Mouse (Mus musculus) forebrain, embryonic 14.5 days (tissue): ENCODE results near the gene Ankk1. TPM values are rescaled to one million over a fixed set of nuclear protein-coding genes. Genes with fewer than 3 reads are reported as not detected.

ENCODE experiments used
- ATAC-seq: fragments of 200-750 bp; cut with Nextera tagmentation; 2 replicates; pipeline ENCODE4 v1.8.0; 2017; ENCODE audit warnings: mild to moderate bottlenecking, moderate library complexity
- DNase-seq: peaks from one replicate; pipeline ENCODE4 v3.0.0-alpha.2; 2015; ENCODE audit warnings: low spot score
- H3K27ac ChIP-seq: fragments of 300-500 bp; sonication (generic); 2 replicates; pipeline ENCODE4 v1.5.1; 2014; ENCODE audit warnings: low read depth, mild to moderate bottlenecking, control low read depth, low read length, moderate library complexity
- H3K27me3 ChIP-seq: fragments of 300-500 bp; sonication (generic); replicated peaks from 2 replicates; pipeline ENCODE4 v1.6.1; 2014; ENCODE audit warnings: low read length, control low read depth, mixed read lengths; ENCODE audit not compliant: control insufficient read depth, insufficient read depth
- H3K36me3 ChIP-seq: fragments of 300-500 bp; sonication (generic); 2 replicates; pipeline ENCODE4 v1.6.1; 2014; ENCODE audit warnings: low read length, control low read depth; ENCODE audit not compliant: control insufficient read depth, insufficient read depth
- H3K4me1 ChIP-seq: fragments of 300-500 bp; sonication (generic); 2 replicates; pipeline ENCODE4 v1.6.1; 2014; ENCODE audit warnings: antibody characterized with exemption, low read length, control low read depth; ENCODE audit not compliant: control insufficient read depth, insufficient read depth
- H3K4me2 ChIP-seq: fragments of 300-500 bp; sonication (generic); 2 replicates; pipeline ENCODE4 v1.6.1; 2014; ENCODE audit warnings: mild to moderate bottlenecking, control low read depth, low read length
- H3K4me3 ChIP-seq: fragments of 300-500 bp; sonication (generic); 2 replicates; pipeline ENCODE4 v1.5.1; 2014; ENCODE audit warnings: low read depth, low read length, control low read depth
- H3K9ac ChIP-seq: fragments of 300-500 bp; sonication (generic); 2 replicates; pipeline ENCODE4 v1.6.1; 2014; ENCODE audit warnings: mild to moderate bottlenecking, low read length, control low read depth, moderate library complexity
- H3K9me3 ChIP-seq: fragments of 300-500 bp; sonication (generic); replicated peaks from 2 replicates; pipeline ENCODE4 v1.6.1; 2016; ENCODE audit warnings: low read length, control low read depth, mixed read lengths; ENCODE audit not compliant: control insufficient read depth
- WGBS: fragments of 180-500 bp; shearing (Covaris S2); extraction: QIAGEN DNeasy Blood & Tissue Kit; methylation state at CpG from one replicate; pipeline ENCODE4 v1.1.7; 2014; 5-methylcytosine and 5-hydroxymethylcytosine counted together
- polyA plus RNA-seq: library from polyadenylated mRNA; unstranded; fragments of >200 nt; fragmentation: Nextera tagmentation; extraction: Ambion mirVana; gene quantifications from 2 replicates; pipeline ENCODE4 v1.2.1, GENCODE M21; 2014

Gene Ankk1
- 0.14 TPM in 1 of 2 replicates, not detected in the other for polyA plus RNA-seq

DNA sequence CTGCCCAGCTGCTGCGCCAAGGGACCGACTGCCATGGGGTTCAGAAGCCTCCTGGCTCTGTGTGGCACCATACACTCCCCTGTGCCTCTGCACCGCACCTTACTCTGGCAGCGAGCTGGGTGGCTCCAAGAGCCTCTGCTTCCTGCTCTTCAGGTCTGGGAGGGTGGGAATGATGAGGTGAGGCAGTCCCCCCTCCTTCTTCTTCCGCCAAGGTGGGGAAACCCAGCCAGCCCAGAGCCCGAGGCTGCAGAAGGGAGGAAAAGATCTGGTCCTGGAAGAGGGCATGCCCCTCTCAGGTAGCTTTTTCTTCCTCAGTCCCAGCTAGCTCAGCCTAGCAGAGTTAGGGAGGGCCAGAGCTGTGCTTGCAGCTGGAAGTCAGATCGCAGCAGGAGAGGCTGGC lies at the start of gene Ankk1:
Gene Ankk1 (minus strand): TSS at position 101 of the 400 bp plus-strand sequence.
- no peaks in the 10 kb centered on the region for H3K9me3 ChIP-seq
- no peaks in the 10 kb centered on the region for H3K27me3 ChIP-seq
- DNase-seq (no peak), ATAC-seq (no peak)
- H3K27ac ChIP-seq, result no peak within 1 kb of the TSS
- WGBS, result 88% methylated on average over 7 of the region's 7 CpGs
- H3K4me1 ChIP-seq, result no peaks in the 10 kb centered on the region
- H3K4me2 ChIP-seq, result no peak within 1 kb of the TSS
- no peak within 1 kb of the TSS for H3K4me3 ChIP-seq
- H3K36me3 ChIP-seq, result no peaks in the 10 kb centered on the region
- H3K9ac ChIP-seq, result no peak within 1 kb of the TSS

DNA sequence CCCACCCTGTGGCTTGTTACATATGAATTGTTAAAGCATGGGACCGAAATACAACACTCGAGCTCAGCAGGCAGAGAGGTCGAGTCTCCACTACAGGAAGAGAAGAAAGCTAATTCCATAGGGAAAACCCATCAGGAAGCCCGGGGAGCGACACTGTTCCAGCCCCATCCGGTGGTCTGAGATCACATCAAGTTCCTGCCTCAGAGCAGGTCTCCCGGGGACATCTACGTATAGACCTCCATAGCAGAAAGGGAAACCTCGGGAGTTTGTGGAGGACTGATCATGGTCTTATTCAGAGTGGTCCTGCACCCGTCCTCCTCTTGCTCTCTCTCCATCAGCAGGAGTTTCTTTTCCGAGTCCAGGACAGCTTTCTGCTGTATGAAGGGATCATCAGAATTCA lies 45.3 kb upstream of the Ankk1 start:
- Histone ChIP-seq H3K27me3 (no peaks in the 10 kb centered on the region), H3K4me2 (no peak overlapping the region), H3K9me3 (no peaks in the 10 kb centered on the region), H3K4me3 (no peak overlapping the region), H3K36me3 (no peaks in the 10 kb centered on the region), H3K27ac (no peak overlapping the region), H3K4me1 (0 out of 2 replicates have a peak, but pooled peaks cover 3% of the 10 kb centered on the region), H3K9ac (no peak overlapping the region)
- no peak for ATAC-seq
- no peak for DNase-seq
- WGBS, result 78% methylated on average over 11 of the region's 11 CpGs

DNA sequence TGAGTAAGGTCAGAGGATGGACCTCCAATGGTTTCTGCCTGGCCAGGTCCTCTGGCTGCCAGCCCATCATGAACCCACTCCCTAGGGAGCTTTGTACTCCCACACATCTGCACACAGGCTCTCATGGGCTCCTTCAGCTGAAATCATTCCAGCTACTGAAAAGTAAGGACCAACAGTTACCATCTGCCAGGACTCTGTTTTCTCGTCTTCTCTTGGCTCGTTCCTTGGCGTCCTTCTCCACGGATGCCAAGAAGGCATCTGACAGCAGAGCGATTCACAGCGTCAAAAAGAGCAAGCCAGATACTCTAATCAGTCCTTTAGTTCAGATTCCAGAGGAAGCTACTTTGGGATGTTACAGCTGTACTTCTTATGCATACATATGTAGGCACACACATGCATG lies 44.1 kb upstream of the Ankk1 start:
- Histone ChIP-seq H3K9ac (no peak overlapping the region), H3K9me3 (no peaks in the 10 kb centered on the region), H3K27me3 (no peaks in the 10 kb centered on the region), H3K36me3 (no peaks in the 10 kb centered on the region), H3K4me2 (no peak overlapping the region), H3K27ac (no peak overlapping the region), H3K4me1 (0 out of 2 replicates have a peak, but pooled peaks cover 3% of the 10 kb centered on the region), H3K4me3 (no peak overlapping the region)
- no peak for ATAC-seq
- 63% methylated on average over 6 of the region's 6 CpGs for WGBS
- DNase-seq, result peak; percentile 64

DNA sequence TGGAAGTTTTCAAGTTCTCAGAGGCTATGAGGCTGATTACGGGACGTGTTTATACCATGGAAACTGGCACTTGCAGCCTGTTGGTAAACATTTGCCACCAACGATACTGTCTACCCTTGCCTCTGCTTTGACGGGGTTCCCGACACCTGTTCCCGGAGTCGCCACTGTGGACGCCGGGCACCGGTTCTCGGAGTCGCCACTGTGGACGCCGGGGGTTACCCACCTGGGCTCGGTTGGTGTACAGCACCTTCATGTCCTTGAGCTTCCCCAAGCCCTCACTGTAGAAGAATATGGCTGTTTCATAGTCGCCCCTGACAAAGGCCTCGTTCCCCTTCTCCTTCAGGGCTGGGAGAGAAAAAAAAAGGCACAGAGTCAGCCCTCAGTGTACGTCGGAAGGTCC lies 43.2 kb upstream of the Ankk1 start:
- Histone ChIP-seq H3K9me3 (no peaks in the 10 kb centered on the region), H3K4me3 (no peak overlapping the region), H3K9ac (no peak overlapping the region), H3K27me3 (no peaks in the 10 kb centered on the region), H3K36me3 (no peaks in the 10 kb centered on the region), H3K4me2 (no peak overlapping the region), H3K4me1 (0 out of 2 replicates have a peak, but pooled peaks cover 3% of the 10 kb centered on the region), H3K27ac (no peak overlapping the region)
- DNase-seq, result no peak
- WGBS, result 93% methylated on average over 19 of the region's 19 CpGs
- no peak for ATAC-seq

DNA sequence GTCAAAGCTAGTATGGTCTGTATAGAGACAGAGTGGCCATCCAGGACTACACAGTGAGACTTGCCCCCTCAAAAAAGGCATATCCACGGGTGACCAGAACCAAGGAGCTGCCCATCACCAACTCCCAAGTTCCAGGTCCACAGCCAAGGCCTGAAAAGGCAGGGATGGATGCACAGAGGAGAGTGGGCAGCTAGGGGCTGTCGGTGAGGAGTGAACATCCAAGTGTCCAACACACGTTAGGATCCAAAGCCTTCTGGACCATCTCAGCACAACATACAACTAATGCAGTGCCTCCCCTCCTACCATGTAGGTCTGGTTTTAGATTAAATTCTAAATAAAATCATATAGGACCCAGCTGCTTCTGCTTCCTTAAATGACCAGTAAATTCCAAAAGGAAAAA lies 29.3 kb upstream of the Ankk1 start:
- ATAC-seq (no peak), DNase-seq (no peak)
- Histone ChIP-seq H3K27ac (no peak overlapping the region), H3K4me3 (no peak overlapping the region), H3K4me1 (no peaks in the 10 kb centered on the region), H3K4me2 (no peak overlapping the region), H3K36me3 (no peaks in the 10 kb centered on the region), H3K9ac (no peak overlapping the region), H3K27me3 (no peaks in the 10 kb centered on the region), H3K9me3 (no peaks in the 10 kb centered on the region)
- WGBS, result 91% methylated on average over 3 of the region's 3 CpGs

DNA sequence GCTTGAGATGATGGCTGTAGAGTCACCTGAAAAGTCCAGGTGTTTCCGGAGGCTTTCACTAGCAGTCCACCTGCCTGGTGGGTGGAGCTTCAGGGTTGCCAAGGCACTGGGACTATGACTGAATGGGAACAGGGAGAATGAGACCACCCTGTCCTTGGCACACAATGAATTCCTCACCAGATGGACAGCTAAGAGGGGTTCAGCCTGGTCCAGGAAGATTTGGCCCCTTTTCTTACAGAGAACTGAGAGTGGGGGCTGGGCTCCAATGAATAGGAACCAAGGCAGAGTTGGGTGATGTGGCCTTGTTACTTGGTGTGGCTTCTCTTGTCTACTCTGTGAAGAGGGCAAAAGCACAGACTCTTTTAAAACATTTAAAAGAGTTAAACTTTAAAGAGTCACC lies 25.6 kb upstream of the Ankk1 start:
- Histone ChIP-seq H3K4me3 (no peak overlapping the region), H3K27ac (no peak overlapping the region), H3K9ac (no peak overlapping the region), H3K4me2 (no peak overlapping the region), H3K9me3 (no peaks in the 10 kb centered on the region), H3K36me3 (no peaks in the 10 kb centered on the region), H3K4me1 (no peaks in the 10 kb centered on the region), H3K27me3 (no peaks in the 10 kb centered on the region)
- DNase-seq, result no peak
- 100% methylated on average over 1 of the region's 1 CpGs for WGBS
- ATAC-seq, result no peak

DNA sequence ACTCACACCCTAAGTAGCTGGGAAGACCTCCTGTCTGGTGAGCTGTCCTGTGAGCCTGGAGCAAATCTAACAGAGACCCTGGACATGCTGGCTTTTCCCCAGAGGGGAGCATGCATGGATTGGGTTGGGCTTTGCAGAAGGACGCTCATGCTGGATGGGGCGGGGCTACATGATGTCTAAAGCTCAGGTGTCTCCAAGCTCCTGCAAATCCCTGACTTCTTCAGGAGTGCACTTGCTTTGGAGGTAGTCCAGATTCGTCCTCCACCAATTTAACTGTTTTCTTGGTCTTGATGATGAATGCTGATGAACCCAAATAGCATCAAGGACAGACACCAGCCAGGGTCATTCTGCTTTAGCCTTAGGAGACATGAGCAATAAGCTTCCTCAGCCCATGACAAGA lies 23.7 kb upstream of the Ankk1 start:
- no peaks in the 10 kb centered on the region for H3K36me3 ChIP-seq
- no peaks in the 10 kb centered on the region for H3K9me3 ChIP-seq
- WGBS, result 81% methylated on average over 3 of the region's 3 CpGs
- no peaks in the 10 kb centered on the region for H3K27me3 ChIP-seq
- no peak overlapping the region for H3K4me2 ChIP-seq
- H3K9ac ChIP-seq, result no peak overlapping the region
- DNase-seq (no peak), ATAC-seq (no peak)
- no peak overlapping the region for H3K4me3 ChIP-seq
- no peak overlapping the region for H3K27ac ChIP-seq
- H3K4me1 ChIP-seq, result no peaks in the 10 kb centered on the region

DNA sequence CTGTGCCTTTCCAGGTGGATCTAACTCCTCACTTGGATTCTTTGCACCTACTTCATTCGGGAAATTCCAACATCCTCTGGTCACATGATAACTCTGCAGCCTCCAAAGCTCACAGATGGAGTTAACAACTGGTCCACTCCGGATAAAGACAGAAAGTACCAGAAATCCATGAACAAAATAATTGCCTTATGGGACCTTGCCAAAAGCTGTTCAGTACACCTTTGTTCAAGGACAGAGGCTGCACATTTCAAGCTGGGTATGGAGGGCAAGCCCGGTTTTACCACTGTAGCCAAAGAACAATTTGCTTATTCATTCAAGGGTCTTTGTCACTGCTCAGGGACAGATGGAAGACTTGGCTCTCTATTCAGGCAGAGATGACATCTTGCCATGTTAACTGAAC lies 15.8 kb upstream of the Ankk1 start:
- DNase-seq, result peak; percentile 71

DNA sequence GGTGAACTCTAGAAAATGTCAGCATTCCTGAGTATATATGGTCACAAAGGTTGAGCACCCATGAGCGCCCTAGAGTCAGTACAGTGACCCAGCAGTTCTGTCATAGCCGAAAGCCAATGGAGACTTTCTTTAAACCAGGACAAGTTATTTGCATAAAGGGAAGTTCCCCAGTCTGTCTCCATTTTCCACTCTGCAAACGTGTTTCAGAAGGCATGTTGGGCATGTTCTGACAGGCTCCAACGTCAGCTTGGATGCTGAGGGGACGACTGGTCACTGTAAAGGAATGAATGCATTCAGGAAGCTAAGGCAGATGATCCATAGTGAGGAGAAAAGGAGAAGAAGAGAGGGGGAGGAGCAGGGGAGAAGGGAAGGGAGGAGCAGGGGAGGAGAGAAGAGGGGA lies 657 bp upstream of the Ankk1 start:
- WGBS, result 81% methylated on average over 5 of the region's 5 CpGs
- Histone ChIP-seq H3K27ac (no peak overlapping the region), H3K4me2 (no peak overlapping the region), H3K4me3 (no peak overlapping the region), H3K36me3 (no peaks in the 10 kb centered on the region), H3K9me3 (no peaks in the 10 kb centered on the region), H3K4me1 (no peaks in the 10 kb centered on the region), H3K9ac (no peak overlapping the region), H3K27me3 (no peaks in the 10 kb centered on the region)
- ATAC-seq (no peak), DNase-seq (no peak)

More for the DNA sequence above, 15.8 kb upstream of the Ankk1 start:
- H3K9me3 ChIP-seq, result no peaks in the 10 kb centered on the region
- no peak overlapping the region for H3K4me3 ChIP-seq
- H3K4me2 ChIP-seq, result no peak overlapping the region
- H3K9ac ChIP-seq, result no peak overlapping the region
- no peaks in the 10 kb centered on the region for H3K36me3 ChIP-seq
- H3K27me3 ChIP-seq, result no peaks in the 10 kb centered on the region
- H3K27ac ChIP-seq, result no peak overlapping the region
- H3K4me1 ChIP-seq, result peaks cover 6% of the 10 kb centered on the region
- WGBS, result 36% methylated on average over 3 of the region's 3 CpGs
- ATAC-seq, result no peak
